Mouse (Mus musculus): ENCODE results near the gene Ndufa3. TPM values are rescaled to one million over a fixed set of nuclear protein-coding genes. Genes with fewer than 3 reads are reported as not detected.
A peak's percentile ranks its signal among the peaks of the same experiment; 100 is the strongest.

The Ndufa3 gene
- total and polyA plus RNA-seq, 3 experiments = 180 to 246 TPM; not detected in 1

- TF ChIP-seq GATA1 (IDR thresholded peaks at IDR 0.05; ENCODE audit: low read depth, low read length) (peak; percentile 93), MAZ (IDR thresholded peaks at IDR 0.05; ENCODE audit: low read depth, low read length) (no peak; the same call in 1 of the 2 replicates)
Observed at GRCm38 (mm10) chr7:3571847-3572246, 45.3 kb upstream of the Ndufa3 start (continued).

GRCm38 (mm10) chr7:3574216-3574615, 43.0 kb upstream of the Ndufa3 start:
- Histone ChIP-seq H3K4me3 (ENCODE audit: control insufficient read depth in 1 of 2, insufficient read depth in 1 of 2, low read depth in 2 of 2, low read length in 2 of 2) (no peak overlapping the region), H3K4me1 (ENCODE audit: control insufficient read depth in 1 of 2, insufficient read depth in 2 of 2, low read length in 2 of 2) (peaks cover 12 to 35% of the 10 kb centered on the region in 2 experiments), H3K36me3 (ENCODE audit: control insufficient read depth in 1 of 2, insufficient read depth in 2 of 2, low read length in 2 of 2) (peaks cover 0 to 35% of the 10 kb centered on the region in 2 experiments; a peak in 2 of 4 replicates), H3K9ac (ENCODE audit: control insufficient read depth, low read depth, low read length, poor library complexity, severe bottlenecking) (no peak overlapping the region), H3K79me2 (ENCODE audit: control insufficient read depth, insufficient read depth, low read length, poor library complexity) (no peaks in the 10 kb centered on the region), H3K27ac (ENCODE audit: control insufficient read depth, low read depth, low read length) (no peak overlapping the region), H3K27me3 (ENCODE audit: control insufficient read depth in 1 of 2, insufficient read depth in 2 of 2, low read length in 2 of 2) (no peaks in the 10 kb centered on the region), H3K9me3 (replicated peaks; ENCODE audit: insufficient read depth, low read length) (no peaks in the 10 kb centered on the region)
- peak; percentile 70 for DNase-seq (ENCODE audit: low read depth, low spot score)
- peak in 2 of 3 experiments; percentile 40 to 62; a peak in 4 of 6 replicates for TF ChIP-seq CTCF (IDR thresholded peaks at IDR 0.05 in 2 of 3, conservative IDR thresholded peaks at IDR 0.05 in 1 of 3; ENCODE audit: control insufficient read depth in 1 of 3, insufficient read depth in 1 of 3, low read depth in 2 of 3, low read length in 3 of 3, poor library complexity in 1 of 3, severe bottlenecking in 1 of 3)
- TF ChIP-seq RAD21 (IDR thresholded peaks at IDR 0.05; ENCODE audit: low read depth, low read length) = peak; percentile 61
- TF ChIP-seq RCOR1 (IDR thresholded peaks at IDR 0.05; ENCODE audit: low read depth, low read length) = no peak; the same call in 1 of the 2 replicates
- TF ChIP-seq HCFC1 (IDR thresholded peaks at IDR 0.05; ENCODE audit: low read depth, low read length) = no peak
- TF ChIP-seq GATA1 (IDR thresholded peaks at IDR 0.05; ENCODE audit: low read depth, low read length) = peak; percentile 20; the same call in 1 of the 2 replicates
- peak; percentile 29; the same call in 1 of the 2 replicates for TF ChIP-seq SMC3 (IDR thresholded peaks at IDR 0.05; ENCODE audit: low read depth, low read length)
- no peak for TF ChIP-seq ZMIZ1 (IDR thresholded peaks at IDR 0.05; ENCODE audit: low read depth, low read length)

GRCm38 (mm10) chr7:3576354-3577124, 40.6 kb upstream of the Ndufa3 start:
- peaks cover 0 to 33% of the 10 kb centered on the region in 2 experiments; a peak in 2 of 4 replicates for H3K36me3 ChIP-seq (ENCODE audit: control insufficient read depth in 1 of 2, insufficient read depth in 2 of 2, low read length in 2 of 2)
- H3K9ac ChIP-seq (ENCODE audit: control insufficient read depth, low read depth, low read length, poor library complexity, severe bottlenecking) = no peak overlapping the region
- H3K27me3 ChIP-seq (ENCODE audit: control insufficient read depth in 1 of 2, insufficient read depth in 2 of 2, low read length in 2 of 2) = no peaks in the 10 kb centered on the region
- peak; percentile 80 for DNase-seq (ENCODE audit: low read depth, low spot score)
- no peaks in the 10 kb centered on the region for H3K9me3 ChIP-seq (replicated peaks; ENCODE audit: insufficient read depth, low read length)
- H3K4me3 ChIP-seq (ENCODE audit: control insufficient read depth in 1 of 2, insufficient read depth in 1 of 2, low read depth in 2 of 2, low read length in 2 of 2) = no peak overlapping the region
- peak overlapping the region; percentile 84 for H3K27ac ChIP-seq (ENCODE audit: control insufficient read depth, low read depth, low read length)
- H3K4me1 ChIP-seq (ENCODE audit: control insufficient read depth in 1 of 2, insufficient read depth in 2 of 2, low read length in 2 of 2) = peaks cover 9 to 32% of the 10 kb centered on the region in 2 experiments
- no peaks in the 10 kb centered on the region for H3K79me2 ChIP-seq (ENCODE audit: control insufficient read depth, insufficient read depth, low read length, poor library complexity)
- TF ChIP-seq GATA1 (IDR thresholded peaks at IDR 0.05; ENCODE audit: low read depth, low read length) (peak; percentile 76), ELF1 (IDR thresholded peaks at IDR 0.05; ENCODE audit: low read depth, low read length) (0 out of 2 replicates have a peak, but pooled peaks have one; percentile 17), MXI1 (IDR thresholded peaks at IDR 0.05; ENCODE audit: low read depth, low read length) (peak; percentile 43; the same call in 1 of the 2 replicates), MYC (IDR thresholded peaks at IDR 0.05; ENCODE audit: low read depth, low read length) (no peak), BHLHE40 (IDR thresholded peaks at IDR 0.05; ENCODE audit: borderline replicate concordance, low read depth, low read length) (0 out of 2 replicates have a peak, but pooled peaks have one; percentile 20), ZKSCAN1 (IDR thresholded peaks at IDR 0.05; ENCODE audit: low read depth, low read length) (no peak), CHD1 (IDR thresholded peaks at IDR 0.05; ENCODE audit: low read depth, low read length) (no peak), MYB (IDR thresholded peaks at IDR 0.05; ENCODE audit: low read depth, low read length) (peak; percentile 27; the same call in 1 of the 2 replicates), SIN3A (IDR thresholded peaks at IDR 0.05; ENCODE audit: low read length) (peak; percentile 85; the same call in 1 of the 2 replicates), NRF1 (IDR thresholded peaks at IDR 0.05; ENCODE audit: insufficient read depth, low read depth, low read length, poor library complexity, severe bottlenecking) (no peak), JUND (IDR thresholded peaks at IDR 0.05; ENCODE audit: low read depth, low read length) (peak; percentile 99), MEF2A (IDR thresholded peaks at IDR 0.05; ENCODE audit: extremely low read depth, insufficient replicate concordance, low read depth, low read length, poor library complexity, severe bottlenecking) (no peak; the same call in 1 of the 2 replicates), ETS1 (IDR thresholded peaks at IDR 0.05; ENCODE audit: low read depth, low read length) (peak; percentile 66), USF2 (IDR thresholded peaks at IDR 0.05; ENCODE audit: borderline replicate concordance in 1 of 2, insufficient read depth in 1 of 2, low read depth in 1 of 2, low read length in 2 of 2) (no peak), ZNF384 (IDR thresholded peaks at IDR 0.05; ENCODE audit: low read depth, low read length) (peak; percentile 64; the same call in 1 of the 2 replicates), GABPA (IDR thresholded peaks at IDR 0.05; ENCODE audit: low read depth, low read length) (no peak), HCFC1 (IDR thresholded peaks at IDR 0.05; ENCODE audit: low read depth, low read length) (0 out of 2 replicates have a peak, but pooled peaks have one; percentile 37), MAX (IDR thresholded peaks at IDR 0.05; ENCODE audit: low read length) (no peak), E2F4 (IDR thresholded peaks at IDR 0.05; ENCODE audit: borderline replicate concordance, low read depth, low read length) (no peak), EP300 (IDR thresholded peaks at IDR 0.05; ENCODE audit: low read depth in 1 of 2, low read length in 2 of 2) (peak; percentile 79 to 81)
